Mouse (Mus musculus): Measurements from ENCODE around the gene Ryk.
A peak's percentile ranks its signal among the peaks of the same experiment; 100 is the strongest.

Gene Ryk

DNA sequence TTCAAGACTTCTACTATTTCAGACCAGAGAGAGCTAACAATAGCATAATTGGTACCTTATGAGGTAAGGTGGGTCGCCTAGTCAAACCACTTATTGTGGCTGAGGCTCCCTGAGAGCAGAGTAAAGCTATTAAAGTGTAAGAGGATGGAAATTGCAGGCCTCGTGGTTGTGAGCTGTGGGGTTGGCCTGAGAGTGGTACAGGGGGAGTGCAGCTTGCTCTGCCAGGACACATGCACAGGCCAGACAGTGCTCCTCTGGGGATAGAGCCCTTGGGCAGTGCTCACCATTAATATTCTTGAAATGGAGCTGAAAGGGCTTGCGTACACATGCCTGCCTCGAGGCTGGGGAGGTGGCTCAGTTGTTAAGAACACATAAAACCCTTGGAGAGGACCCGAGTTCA lies 23.6 kb downstream of the Ryk start:
- no peak for DNase-seq (ENCODE audit: low read depth, low spot score)

DNA sequence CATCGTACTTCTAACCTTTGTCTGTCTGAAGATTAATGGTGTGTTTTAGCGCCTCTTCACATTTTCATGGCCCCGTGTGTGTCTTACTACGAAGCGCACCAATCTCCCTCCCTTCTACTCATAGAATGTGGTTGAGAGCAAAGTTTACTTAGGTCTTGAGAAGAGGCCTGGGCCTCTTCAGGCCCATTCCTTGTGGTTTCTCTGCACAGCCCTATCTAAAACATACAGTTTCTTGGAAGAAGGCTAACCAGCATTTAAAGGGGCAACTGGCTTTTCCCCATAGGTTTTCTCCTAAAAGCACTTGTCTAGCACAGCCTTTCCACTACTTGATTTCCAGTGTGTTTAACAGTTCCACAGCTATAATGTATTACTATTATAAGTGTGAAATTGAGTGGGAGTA lies 24.7 kb downstream of the Ryk start:
- no peak for DNase-seq (ENCODE audit: low read depth, low spot score)

DNA sequence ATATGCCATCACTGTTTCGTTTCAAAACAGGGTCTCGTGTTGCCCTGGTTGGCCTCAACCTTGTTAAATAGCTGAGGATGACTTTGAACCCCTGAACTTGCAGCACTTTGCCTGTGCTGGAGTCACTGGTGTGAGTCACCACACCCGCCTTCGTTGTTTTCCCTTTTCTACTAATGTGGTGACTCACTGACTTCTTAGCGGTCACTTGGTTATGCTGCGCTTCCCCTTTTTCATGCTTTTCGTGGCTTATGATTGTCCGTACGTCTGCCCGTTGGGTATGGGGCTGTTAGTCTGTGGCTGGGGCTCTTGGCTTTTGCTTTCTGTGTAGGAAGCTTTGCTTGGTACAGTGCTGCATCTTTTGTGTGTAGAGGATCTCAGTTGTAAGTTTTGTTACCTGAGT lies 25.2 kb downstream of the Ryk start:
- no peak for DNase-seq (ENCODE audit: low read depth, low spot score)

DNA sequence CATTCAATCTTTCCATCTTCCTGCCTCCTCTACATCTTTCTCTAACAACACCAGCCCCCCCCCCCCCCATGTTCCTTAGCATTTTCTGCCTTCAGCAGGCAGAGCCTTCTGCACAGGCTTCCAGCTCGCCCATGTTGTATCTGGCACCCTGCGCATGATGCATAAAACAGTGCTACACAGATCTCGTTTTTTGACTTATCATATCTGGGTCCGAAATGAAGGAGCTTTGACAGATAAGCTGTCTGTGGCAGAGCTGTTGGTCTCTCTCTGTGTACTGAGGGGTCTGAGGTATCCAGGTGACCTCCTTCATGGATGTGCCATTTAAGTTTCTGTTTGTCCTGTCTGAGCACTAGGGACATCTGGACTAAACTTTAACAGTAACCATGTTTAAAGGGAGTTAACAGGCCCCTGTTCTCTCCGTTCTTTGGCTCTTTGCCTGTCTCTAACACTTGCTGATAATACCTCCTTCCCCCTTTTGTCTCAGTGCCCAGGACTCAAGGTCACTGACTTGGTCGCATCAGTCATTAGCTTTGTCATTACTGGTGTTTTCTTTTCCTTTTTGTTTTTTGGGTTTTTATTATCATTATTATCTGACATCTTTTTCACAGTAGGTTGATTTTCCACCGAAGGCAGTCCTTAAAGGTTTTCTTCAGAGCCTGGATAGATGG lies 26.2 kb downstream of the Ryk start:
- no peak for DNase-seq (ENCODE audit: low read depth, low spot score)

DNA sequence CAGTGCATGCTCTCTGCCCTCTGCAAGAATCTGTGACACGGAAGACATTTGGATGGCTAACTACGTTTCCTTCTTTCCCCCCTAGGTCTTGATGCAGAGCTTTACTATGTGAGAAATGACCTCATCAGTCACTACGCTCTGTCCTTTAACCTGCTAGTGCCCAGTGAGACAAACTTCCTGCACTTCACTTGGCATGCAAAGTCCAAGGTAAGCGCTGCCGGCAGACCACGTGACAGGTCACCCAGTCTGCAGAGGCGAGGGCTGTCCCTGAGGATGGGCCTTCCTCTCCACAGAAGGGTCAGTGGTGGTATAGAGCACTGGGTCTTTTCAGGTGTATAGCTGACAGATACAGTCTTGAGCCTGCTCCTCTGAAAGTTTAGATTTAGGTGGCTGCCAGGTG lies 27.1 kb downstream of the Ryk start:
- DNase-seq (ENCODE audit: low read depth, low spot score), result no peak

DNA sequence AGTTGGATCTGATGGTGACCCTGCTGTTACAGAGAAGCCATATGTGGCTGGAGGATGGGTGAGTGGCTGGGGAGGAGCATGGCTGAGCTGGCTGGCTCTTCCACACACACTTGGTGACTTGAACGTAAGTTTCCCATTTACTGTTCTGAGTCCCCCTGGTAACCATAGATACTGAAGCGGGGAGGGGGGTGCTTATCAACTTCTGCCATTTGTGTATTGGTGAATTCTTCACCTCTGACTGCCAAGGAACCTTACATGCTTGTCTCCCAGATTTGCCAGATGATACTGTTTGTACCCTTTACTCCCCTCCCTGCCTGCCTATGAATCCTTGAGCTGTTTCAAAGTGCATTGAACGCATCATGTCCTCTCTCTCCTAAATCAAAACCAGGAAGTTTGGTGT lies 27.5 kb downstream of the Ryk start:
- DNase-seq (ENCODE audit: low read depth, low spot score), result no peak

DNA sequence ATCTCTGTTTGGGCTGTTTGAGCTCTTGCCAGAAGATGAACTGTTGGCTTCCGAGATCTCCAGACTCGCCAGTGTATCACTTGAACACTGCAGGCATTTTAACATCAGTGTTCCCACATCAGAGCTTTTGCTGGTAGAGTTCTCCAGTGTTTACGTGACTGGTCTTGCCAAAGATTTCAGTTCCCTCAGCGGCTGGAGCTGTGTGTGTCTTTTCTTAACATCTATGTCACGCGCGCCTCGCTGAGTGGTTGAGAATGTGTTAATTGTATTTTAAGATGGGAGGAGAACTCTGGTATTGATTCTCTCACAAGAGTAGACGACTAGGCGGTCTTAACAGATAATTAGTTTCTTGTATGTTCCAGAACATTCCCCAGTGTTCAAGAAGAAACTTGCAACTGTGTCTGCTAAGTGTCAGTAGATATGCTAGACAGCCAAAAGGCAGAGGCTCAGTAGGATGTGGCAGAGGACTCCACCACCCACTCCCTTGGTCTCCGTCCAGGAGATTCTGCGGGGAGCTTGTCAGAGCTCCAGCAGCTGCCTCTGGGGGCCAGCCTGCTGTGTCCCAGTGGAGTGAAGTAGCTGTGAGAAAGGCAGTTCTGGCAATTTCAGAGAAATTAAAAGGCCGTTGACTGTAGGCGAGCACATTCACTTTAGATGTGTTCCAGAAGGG lies 29.3 kb downstream of the Ryk start:
- DNase-seq (ENCODE audit: low read depth, low spot score), result no peak

DNA sequence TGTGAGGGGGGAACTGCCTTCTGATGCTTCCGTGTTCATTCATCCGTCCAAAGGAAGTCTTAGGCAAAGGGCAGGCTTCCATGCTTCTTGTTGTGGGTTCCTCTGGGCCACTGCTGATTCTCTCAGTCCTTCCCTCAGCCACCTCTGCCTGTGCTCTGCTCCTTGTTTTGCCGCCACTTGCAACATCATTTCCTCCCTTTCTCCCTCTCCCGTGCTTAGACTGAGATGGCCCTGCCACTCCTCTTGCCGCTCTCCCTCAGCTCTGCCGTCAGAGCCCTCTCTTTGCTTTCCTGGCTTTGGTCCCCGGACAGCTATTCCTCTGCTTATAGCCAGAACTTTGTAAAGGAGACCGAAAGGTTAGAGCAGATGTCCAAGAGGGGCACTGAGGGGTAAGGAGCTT lies 30.2 kb downstream of the Ryk start:
- DNase-seq (ENCODE audit: low read depth, low spot score), result no peak

DNA sequence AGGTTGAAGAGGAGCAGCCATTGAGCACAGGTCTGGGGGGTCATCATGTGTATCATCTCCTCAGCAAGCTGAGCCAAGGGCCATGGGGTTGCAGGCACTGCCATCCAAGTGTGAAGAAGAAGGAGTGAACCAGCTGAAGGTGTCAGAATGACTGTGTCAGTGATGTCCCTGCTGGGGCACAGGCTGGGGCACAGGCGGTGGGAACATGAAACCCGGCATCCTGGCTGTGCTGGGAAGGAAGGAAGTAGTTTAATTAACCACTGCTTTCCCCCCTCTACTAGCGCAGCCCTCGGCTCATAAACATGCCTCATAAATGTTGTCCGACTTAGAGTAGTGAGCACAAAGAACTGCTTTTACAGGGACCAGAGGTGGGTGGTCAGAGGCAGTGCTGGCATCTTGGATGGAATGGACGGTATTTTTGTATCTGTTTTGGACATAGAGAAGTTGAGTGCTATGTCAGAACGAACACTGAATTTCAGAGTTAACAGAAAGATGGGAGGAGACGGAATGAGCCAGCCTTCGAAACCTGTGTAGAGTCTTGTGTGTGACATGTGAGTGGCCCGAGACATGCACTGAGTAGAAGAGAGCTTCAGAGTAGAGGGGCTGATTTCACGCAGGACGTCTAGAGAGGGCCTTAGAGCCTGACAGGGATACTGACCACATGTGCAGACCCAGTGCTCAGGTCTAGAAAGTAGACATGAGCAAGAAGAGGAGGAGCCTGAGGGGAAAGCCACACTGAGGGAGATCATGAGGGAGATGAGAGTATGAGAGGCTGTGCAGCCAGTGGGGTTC lies 31.4 kb downstream of the Ryk start:
- DNase-seq (ENCODE audit: low read depth, low spot score), result no peak

DNA sequence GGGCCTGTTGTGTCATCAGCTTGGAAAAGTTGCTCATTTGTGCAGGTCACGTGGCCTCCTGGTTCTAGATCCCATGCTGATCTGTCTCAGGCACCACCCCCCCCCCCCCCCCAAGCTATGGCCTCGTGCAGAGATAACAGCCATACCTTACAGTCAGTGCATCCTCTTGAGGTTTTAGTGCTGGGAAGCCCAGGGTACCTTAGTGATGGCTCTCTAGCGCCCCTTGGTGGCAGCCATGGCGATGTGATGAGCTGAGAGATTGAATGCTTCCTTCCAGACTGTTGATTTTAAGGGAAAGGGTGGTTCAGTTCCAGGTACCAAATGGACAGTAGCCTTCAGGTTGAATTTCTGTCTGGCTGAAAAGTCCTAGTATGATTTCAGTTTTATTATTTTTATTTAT lies 32.2 kb downstream of the Ryk start:
- peak; percentile 76 for DNase-seq (ENCODE audit: low read depth, low spot score)

DNA sequence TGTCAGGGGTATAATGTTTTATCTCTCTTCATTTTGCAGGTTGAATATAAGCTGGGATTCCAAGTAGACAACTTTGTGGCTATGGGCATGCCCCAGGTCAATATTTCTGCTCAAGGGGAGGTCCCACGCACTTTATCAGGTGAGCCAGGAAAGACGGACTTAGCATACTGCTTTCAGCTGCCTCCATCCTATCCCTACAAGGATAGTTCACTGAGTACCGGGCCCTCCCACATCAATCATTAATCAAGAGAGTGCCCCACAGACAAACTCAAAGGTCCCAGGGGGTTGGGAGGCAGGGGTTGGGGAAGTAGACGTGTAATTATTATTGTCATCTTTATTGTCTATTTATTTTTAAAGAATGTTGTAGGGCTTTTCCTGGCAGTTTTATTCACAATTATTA lies 32.8 kb downstream of the Ryk start:
- DNase-seq (ENCODE audit: low read depth, low spot score), result no peak

DNA sequence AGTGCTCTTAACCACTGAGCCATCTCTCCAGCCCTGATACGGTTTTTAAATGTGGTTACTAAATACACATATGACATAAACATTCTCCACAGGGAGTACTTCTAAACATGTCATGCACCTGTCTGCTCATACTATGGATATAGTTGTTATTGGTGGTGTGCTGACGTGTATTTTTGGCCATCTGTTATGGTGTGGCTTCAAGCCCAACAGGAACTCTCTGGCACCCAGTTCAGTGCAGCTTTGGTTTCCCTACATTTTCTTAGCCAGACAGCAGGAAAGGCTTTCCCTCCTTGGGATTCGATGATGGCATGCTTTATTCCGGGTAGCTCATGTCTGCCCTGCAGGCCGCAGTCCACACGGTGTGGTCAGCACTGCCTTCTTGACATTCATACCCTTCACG lies 33.7 kb downstream of the Ryk start:
- DNase-seq (ENCODE audit: low read depth, low spot score), result no peak

DNA sequence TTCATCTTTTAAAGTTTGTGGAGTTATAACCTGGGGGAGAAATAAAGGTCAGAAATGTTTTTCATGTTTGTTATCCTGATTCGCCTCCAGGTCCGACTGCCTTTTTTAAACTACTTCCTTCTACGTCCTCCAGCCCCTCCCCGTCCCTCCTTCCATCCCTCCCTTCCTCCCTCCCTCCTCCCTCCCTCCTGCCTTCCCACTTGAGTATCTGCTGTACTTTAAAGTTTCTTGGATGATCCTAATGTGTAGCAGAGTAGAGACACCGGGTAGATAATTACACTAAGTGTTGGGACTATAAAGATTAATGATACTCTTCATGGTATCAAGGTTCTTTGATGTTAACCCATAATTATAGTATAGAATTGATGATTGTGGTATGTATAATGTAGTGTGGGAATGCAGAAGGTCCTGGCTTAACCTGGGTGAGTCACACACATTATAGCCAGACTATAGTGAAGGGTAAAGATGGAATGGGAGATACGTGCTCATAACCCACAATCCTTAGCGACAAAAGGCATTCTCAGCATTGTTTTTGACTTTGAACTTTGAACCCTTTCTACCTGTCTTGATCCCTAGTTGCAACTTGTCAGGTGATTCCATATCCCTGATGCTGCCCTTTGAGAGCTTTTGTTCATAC lies 41.5 kb downstream of the Ryk start:
- no peak for DNase-seq (ENCODE audit: low read depth, low spot score)

DNA sequence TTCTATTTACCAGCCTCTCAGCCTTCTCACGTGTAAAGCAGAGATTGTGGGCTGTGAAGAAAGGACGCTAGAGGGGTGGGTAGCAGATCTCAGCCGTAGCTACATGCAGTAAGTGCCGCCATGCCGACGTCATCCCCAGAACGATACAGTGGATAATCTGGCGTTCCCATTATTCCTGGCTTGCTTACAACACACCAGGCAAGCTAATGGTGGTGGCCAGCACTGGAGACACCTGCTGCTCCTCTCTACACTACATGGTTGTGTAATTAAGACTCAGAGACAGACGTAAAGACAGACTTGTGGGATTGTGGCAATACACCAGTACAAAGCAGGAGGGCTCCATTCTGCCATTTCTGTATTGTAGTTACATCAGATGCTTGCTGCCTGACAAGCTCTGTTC lies 43.2 kb downstream of the Ryk start:
- no peak for DNase-seq (ENCODE audit: low read depth, low spot score)

DNA sequence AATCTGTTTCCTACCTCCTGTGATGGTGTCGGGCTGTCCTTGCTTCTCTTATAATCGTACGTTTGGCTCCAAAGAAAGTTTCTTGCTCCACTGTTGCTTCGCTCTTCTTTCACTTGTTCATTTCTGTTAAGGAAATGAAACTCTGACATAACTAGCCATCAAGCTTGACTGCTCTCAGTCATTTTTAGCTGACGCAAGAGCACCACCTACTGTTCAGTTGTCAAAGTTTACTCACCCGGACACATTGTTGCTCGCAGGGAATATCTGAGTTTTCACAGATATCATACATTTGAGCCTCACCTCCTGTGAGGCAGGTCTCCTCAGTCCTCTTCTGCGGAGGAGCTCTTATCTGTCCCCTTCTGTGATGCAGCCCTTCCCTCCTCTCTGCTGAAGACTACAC lies 44.8 kb downstream of the Ryk start:
- peak; percentile 67 for DNase-seq (ENCODE audit: low read depth, low spot score)

DNA sequence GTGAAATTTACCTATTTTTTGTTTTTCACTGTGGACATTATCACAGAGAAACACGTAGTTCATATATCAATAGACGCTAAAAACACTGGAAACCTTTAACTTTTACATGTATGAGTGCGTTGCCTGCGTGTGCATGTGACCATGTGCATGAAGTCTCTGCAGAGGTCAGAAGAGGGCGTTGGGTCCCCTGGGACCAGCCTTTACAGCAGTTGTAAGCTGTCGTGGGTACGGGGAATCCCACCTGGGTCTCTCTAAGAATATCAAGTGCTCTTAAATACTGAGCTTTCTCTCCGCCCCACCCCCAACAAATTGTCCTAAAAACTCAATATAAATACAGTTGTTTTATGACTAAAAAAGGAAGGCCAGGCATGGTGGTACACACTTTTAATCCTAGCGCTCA lies 50.0 kb downstream of the Ryk start:
- DNase-seq (ENCODE audit: low read depth, low spot score), result no peak

DNA sequence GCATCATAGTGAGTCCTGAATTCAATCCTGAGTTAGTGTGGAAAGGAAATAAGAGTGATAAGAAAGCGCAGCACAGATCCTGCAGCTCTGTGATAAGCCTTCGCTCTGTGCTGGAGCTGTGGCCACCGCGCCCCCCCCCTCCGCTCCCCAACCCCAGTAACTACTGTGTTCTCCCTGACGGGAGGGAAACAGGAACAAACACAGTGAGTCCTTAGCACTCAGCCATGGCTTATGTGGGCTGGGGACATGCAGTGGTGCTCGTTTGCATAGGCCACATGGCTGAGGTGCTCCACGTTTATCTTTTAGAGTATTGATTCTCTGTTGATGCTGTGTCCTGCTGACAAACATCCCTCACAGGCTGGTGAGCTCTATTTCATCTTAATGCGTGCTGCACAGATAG lies 55.4 kb downstream of the Ryk start:
- no peak for DNase-seq (ENCODE audit: low read depth, low spot score)

DNA sequence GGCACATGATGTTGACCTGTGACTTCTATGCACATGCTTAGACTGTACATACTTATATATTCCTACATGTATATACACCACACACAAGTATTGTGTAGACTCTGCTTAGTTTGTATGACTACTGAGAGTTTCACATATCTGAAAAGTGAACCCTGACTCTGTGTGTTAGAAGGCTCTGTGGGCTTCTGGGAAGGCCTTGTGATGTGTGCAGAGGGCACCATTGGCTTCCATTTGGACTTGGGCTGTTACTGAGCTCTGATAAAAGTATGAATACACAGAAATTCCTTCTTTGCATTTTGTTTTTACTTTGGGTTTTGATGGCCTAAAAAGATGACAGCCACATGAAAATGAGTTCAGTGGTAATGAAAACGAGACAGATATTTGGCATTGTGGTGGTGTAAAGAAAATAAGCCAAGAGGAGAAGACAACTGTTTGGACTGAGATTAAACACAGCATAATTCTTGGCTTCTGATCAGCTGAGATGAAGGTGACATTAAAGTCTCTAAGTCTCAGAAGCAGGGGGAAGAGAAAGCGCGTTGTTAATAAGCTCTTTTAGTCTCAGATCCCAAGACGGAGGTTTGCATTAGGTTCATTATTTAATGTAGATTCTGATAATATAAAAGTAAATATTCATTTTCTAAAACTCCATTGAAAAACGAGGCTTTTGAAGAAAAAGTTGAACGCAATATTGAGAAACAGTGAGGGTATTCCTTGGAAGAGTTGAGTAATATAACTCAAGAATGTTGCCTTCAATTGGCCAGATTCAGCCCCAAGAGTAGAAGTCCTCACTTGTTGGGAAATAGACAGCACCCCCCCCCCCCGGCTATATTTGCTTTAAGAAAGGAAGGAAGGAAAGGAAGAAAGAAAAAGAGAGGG lies 58.0 kb downstream of the Ryk start:
- no peak for DNase-seq (ENCODE audit: low read depth, low spot score)

DNA sequence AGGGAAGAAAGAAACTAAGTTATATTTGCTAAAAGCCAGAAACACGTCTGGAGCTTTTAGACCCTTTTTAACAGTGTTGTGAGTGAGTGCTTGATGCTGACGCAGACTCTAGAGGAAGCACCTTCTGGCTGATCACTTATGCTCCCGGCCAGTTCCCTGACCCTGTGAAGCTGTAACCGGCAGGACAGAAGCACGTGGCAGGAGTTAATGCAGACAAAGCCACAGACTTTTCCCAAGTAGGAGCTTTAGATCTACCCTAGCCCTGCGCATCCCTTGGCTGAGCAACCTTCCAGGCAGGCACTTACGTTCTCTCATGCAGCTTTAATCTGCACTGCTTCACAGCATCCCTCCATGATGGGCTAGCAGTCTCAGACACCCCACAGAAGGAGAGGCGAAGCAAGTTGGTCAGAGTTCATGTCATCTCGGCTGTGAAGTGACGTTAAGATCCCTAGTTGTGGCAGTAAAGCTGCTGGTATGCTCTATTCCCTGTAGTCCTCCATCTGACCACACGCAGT lies 58.7 kb downstream of the Ryk start:
- DNase-seq (ENCODE audit: low read depth, low spot score), result no peak

DNA sequence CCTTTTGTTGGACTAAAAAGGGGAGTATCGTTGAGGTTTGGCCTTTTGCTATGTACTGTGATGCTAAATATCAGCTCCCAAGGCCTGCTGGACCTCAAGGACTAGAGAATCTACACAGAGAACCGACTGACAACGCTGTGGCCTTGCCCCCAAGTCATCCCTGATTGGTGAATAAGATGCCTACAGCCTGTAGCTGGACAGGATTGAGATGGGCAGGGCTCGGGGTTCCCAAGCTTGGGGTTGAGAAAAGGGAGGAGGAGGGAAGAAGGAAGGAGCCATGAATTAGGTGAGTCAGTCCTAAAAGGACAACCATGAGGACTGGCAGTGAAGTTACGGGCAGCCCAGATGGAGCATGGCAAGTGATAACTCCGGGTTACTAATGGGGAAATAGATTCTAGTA lies 65.2 kb downstream of the Ryk start:
- no peak for DNase-seq (ENCODE audit: low read depth, low spot score)

DNA sequence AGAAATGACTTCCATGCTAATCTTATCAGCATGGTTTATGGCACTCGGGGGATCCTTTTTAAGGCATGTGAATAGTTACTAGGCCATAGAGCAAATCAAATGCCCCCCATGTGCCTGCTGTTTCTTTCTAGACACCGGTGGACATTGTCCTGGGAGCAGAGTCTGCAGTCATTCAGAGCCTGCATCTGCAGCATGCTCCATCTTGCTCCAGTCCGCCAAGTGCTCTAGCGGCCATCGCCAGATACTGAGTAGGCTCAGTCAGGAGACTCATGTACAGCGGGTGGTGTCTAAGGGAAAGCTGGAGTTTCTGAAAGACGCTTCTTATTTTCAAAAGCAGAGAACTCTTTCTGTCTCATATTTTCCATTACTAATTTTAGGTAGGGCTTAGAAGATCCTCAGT lies 67.6 kb downstream of the Ryk start:
- DNase-seq (ENCODE audit: low read depth, low spot score), result no peak

Data from R1 (cell line).